Mouse (Mus musculus) MEL (cell line): ENCODE measurements around the gene Gm20662. TPM values are rescaled to one million over a fixed set of nuclear protein-coding genes. Genes with fewer than 3 reads are reported as not detected.

Source experiments
- DNase-seq: peaks from one replicate; pipeline ENCODE4 v3.0.0; 2011; ENCODE audit warnings: low read depth, low spot score
- H3K27ac ChIP-seq: 2 replicates; pipeline ENCODE4 v1.5.1; 2012; ENCODE audit warnings: low read depth, mild to moderate bottlenecking, control low read depth, low read length, moderate library complexity; ENCODE audit not compliant: control insufficient read depth
- H3K27me3 ChIP-seq, 2 experiments: fragments of 150-350 bp in 1 of 2; sonication (generic) in 1 of 2; 2 replicates each; pipeline ENCODE4 v1.6.1; 2012; ENCODE audit warnings: low read length in 2 of 2, mild to moderate bottlenecking in 2 of 2, improper control_type of control experiment in 1 of 2, moderate library complexity in 1 of 2; ENCODE audit not compliant: insufficient read depth in 2 of 2, control insufficient read depth in 1 of 2
- H3K36me3 ChIP-seq, 2 experiments: 2 replicates each; pipeline ENCODE4 v1.6.1; 2012 to 2014; ENCODE audit warnings: low read length in 2 of 2, improper control_type of control experiment in 1 of 2, inconsistent platforms in 1 of 2, mild to moderate bottlenecking in 1 of 2; ENCODE audit not compliant: insufficient read depth in 2 of 2, control insufficient read depth in 1 of 2
- H3K4me1 ChIP-seq, 2 experiments: fragments of 150-350 bp in 1 of 2; sonication (generic) in 1 of 2; 2 replicates each; pipeline ENCODE4 v1.6.1; 2012; ENCODE audit warnings: low read length in 2 of 2, improper control_type of control experiment in 1 of 2, mild to moderate bottlenecking in 1 of 2; ENCODE audit not compliant: insufficient read depth in 2 of 2, control insufficient read depth in 1 of 2
- H3K4me3 ChIP-seq, 2 experiments: fragments of 150-350 bp in 1 of 2; sonication (generic) in 1 of 2; 2 replicates each; pipeline ENCODE4 v1.5.1; 2012; ENCODE audit warnings: low read depth in 2 of 2, low read length in 2 of 2, mild to moderate bottlenecking in 2 of 2, moderate library complexity in 2 of 2, control low read depth in 1 of 2, improper control_type of control experiment in 1 of 2; ENCODE audit not compliant: control insufficient read depth in 1 of 2, insufficient read depth in 1 of 2
- H3K79me2 ChIP-seq: 2 replicates; pipeline ENCODE4 v1.6.1; 2012; ENCODE audit warnings: mild to moderate bottlenecking, low read length, moderate library complexity; ENCODE audit not compliant: control insufficient read depth, poor library complexity, insufficient read depth
- H3K9ac ChIP-seq: 2 replicates; pipeline ENCODE4 v1.6.1; 2012; ENCODE audit warnings: low read depth, mild to moderate bottlenecking, control low read depth, low read length, moderate library complexity; ENCODE audit not compliant: control insufficient read depth, poor library complexity, severe bottlenecking
- H3K9me3 ChIP-seq: fragments of 150-350 bp; sonication (generic); replicated peaks from 2 replicates; pipeline ENCODE4 v1.6.1; 2012; ENCODE audit warnings: mild to moderate bottlenecking, low read length, improper control_type of control experiment, moderate library complexity; ENCODE audit not compliant: insufficient read depth
- ELF1 ChIP-seq: IDR thresholded peaks from 2 replicates; pipeline ENCODE4 v1.6.1; 2014; ENCODE audit warnings: low read depth, mild to moderate bottlenecking, inconsistent platforms, low read length, improper control_type of control experiment, moderate library complexity
- HCFC1 ChIP-seq: IDR thresholded peaks from 2 replicates; pipeline ENCODE4 v1.6.1; 2012; ENCODE audit warnings: low read depth, mild to moderate bottlenecking, inconsistent platforms, low read length, improper control_type of control experiment, moderate library complexity
- MAX ChIP-seq: IDR thresholded peaks from 2 replicates; pipeline ENCODE4 v1.6.1; 2011; ENCODE audit warnings: low read length, improper control_type of control experiment
- MAZ ChIP-seq: IDR thresholded peaks from 2 replicates; pipeline ENCODE4 v1.6.1; 2012; ENCODE audit warnings: low read depth, mild to moderate bottlenecking, inconsistent platforms, low read length, improper control_type of control experiment
- MEF2A ChIP-seq: IDR thresholded peaks from 2 replicates; pipeline ENCODE4 v1.6.1; 2014; ENCODE audit warnings: low read depth, mild to moderate bottlenecking, inconsistent platforms, low read length, improper control_type of control experiment; ENCODE audit not compliant: poor library complexity, insufficient replicate concordance, severe bottlenecking; ENCODE audit errors: extremely low read depth
- MXI1 ChIP-seq: IDR thresholded peaks from 2 replicates; pipeline ENCODE4 v1.6.1; 2011; ENCODE audit warnings: mild to moderate bottlenecking, low read depth, low read length, improper control_type of control experiment
- NELFE ChIP-seq: IDR thresholded peaks from 2 replicates; pipeline ENCODE4 v1.6.1; 2011; ENCODE audit warnings: low read depth, low read length, improper control_type of control experiment
- POLR2A ChIP-seq, 2 experiments: IDR thresholded peaks; 2 replicates each; pipeline ENCODE4 v1.6.1; 2011 to 2012; ENCODE audit warnings: low read length in 2 of 2, mild to moderate bottlenecking in 2 of 2, control low read depth in 1 of 2, improper control_type of control experiment in 1 of 2, low read depth in 1 of 2, moderate library complexity in 1 of 2; ENCODE audit not compliant: control insufficient read depth in 1 of 2, insufficient read depth in 1 of 2, poor library complexity in 1 of 2
- POLR2AphosphoS2 ChIP-seq: IDR thresholded peaks from 2 replicates; pipeline ENCODE4 v1.6.1; 2011; ENCODE audit warnings: low read length, improper control_type of control experiment
- RAD21 ChIP-seq: IDR thresholded peaks from 2 replicates; pipeline ENCODE4 v1.6.1; 2011; ENCODE audit warnings: mild to moderate bottlenecking, low read depth, low read length, improper control_type of control experiment
- SIN3A ChIP-seq: IDR thresholded peaks from 2 replicates; pipeline ENCODE4 v1.6.1; 2012; ENCODE audit warnings: low read length, improper control_type of control experiment, inconsistent platforms
- TBP ChIP-seq: IDR thresholded peaks from 2 replicates; pipeline ENCODE4 v1.8.0; 2011; ENCODE audit warnings: low read depth, low read length, improper control_type of control experiment
- TCF12 ChIP-seq: IDR thresholded peaks from 2 replicates; pipeline ENCODE4 v1.6.1; 2014; ENCODE audit warnings: low read depth, mild to moderate bottlenecking, inconsistent platforms, low read length, improper control_type of control experiment, moderate library complexity
- ZC3H11A ChIP-seq: IDR thresholded peaks from 2 replicates; pipeline ENCODE4 v1.6.1; 2012; ENCODE audit warnings: low read depth, mild to moderate bottlenecking, inconsistent platforms, low read length, improper control_type of control experiment
- ZMIZ1 ChIP-seq: IDR thresholded peaks from 2 replicates; pipeline ENCODE4 v1.6.1; 2012; ENCODE audit warnings: low read depth, mild to moderate bottlenecking, inconsistent platforms, low read length, improper control_type of control experiment, moderate library complexity
- polyA plus RNA-seq, 2 experiments: library from polyadenylated mRNA; stranded (reverse) in 1 of 2; unstranded in 1 of 2; fragments of >175 nt in 1 of 2; fragments of >200 nt in 1 of 2; gene quantifications; 2 replicates each; pipeline versions ENCODE4 v1.2.1 to v1.2.4; 2012; ENCODE audit warnings: low replicate concordance in 2 of 2, low read depth in 1 of 2; ENCODE audit not compliant: insufficient read length in 2 of 2, insufficient read depth in 1 of 2, missing spikeins in 1 of 2
- total RNA-seq: library from RNA; depleted of rRNA; stranded (reverse); fragments of 300-350 nt; gene quantifications from 2 replicates; pipeline ENCODE4 v1.2.3, GENCODE M21; 2012; rRNA removed

The Gm20662 gene
- total and polyA plus RNA-seq, 3 experiments, result 0.73 to 1.2 TPM; not detected in 1

DNA sequence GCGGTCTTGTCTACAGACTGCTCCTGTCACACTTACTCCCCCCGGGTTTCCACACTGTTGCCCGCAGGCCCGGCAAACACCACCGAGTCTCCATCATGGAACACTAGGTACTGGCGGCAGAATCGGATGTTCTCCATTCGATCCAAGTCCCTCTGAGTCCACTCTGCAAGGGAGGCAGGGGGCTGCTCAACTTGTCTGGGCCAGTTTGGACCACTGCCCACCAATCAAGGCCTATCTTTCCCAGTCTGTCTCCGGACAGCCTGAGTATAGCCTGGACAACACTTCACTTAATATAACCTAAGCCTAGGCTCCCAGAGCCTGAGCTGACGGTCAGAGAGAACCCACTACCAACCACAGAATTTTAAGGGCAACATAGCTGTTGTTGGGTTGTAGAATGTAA, 97.4 kb downstream of the Gm20662 start:
- TF ChIP-seq NELFE (no peak), RAD21 (no peak), ZMIZ1 (no peak), TBP (no peak)
- Histone ChIP-seq H3K36me3 (no peaks in the 10 kb centered on the region; a peak in 1 of 4 replicates), H3K9ac (peak overlapping the region; percentile 93), H3K9me3 (no peaks in the 10 kb centered on the region), H3K4me3 (peak overlapping the region; percentile 77 to 82), H3K79me2 (peaks cover 10% of the 10 kb centered on the region), H3K27ac (0 out of 2 replicates have a peak overlapping the region, but pooled peaks have one; percentile 2), H3K4me1 (peaks cover 3 to 10% of the 10 kb centered on the region in 2 experiments; a peak in 3 of 4 replicates), H3K27me3 (no peaks in the 10 kb centered on the region)
- no peak for DNase-seq

DNA sequence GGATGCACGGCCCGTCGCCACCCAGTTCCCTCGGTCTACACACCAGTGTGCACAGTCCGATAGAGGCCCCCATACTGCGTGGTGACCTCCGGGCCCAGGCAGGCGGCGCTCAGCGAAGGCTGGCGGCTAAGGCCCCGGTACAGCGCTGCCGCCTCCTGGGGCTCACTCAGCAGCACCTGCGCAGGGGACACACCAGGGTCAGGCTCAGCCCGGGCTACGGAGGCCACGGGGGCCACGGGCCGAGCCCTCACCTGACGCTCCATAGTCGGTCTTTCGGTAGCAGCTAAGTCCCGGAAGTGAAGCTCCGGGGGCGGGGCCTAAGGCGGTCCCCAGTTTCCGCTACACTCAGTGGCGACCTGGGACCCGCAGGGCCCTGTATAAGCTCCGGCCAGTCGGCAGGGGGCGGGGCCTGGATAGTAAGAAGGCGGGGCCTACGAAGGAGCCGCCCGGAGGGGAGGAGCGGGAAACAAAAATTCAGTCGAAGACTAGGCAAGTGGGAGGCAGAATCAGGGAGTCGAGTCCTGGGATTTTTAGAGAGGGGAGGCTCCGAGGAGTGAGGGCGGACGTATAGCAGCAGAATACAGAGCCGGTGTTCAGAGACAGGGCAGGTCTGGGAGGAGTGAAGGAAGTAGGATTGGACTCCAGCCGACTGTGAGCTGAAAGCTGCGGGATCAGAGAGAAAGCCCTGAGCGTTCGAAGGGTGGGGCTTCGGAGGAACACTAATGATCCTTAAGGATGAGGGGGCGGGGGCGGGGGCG, 98.2 kb downstream of the Gm20662 start, which contains the start of gene Apeh:
Gene Apeh (minus strand): TSS at position 423 of the 758 bp plus-strand sequence.
- H3K27ac ChIP-seq, result peak within 1 kb of the TSS; percentile 86
- peak; percentile 97 for DNase-seq
- H3K27me3 ChIP-seq, result no peaks in the 10 kb centered on the region
- peak within 1 kb of the TSS; percentile 93 for H3K9ac ChIP-seq
- H3K4me3 ChIP-seq, result peak within 1 kb of the TSS; percentile 77 to 82
- no peaks in the 10 kb centered on the region for H3K9me3 ChIP-seq
- H3K36me3 ChIP-seq, result no peaks in the 10 kb centered on the region; a peak in 1 of 4 replicates
- peaks cover 10% of the 10 kb centered on the region for H3K79me2 ChIP-seq
- H3K4me1 ChIP-seq, result peaks cover 3 to 10% of the 10 kb centered on the region in 2 experiments; a peak in 3 of 4 replicates
- TF ChIP-seq HCFC1 (peak; percentile 77; the same call in 1 of the 2 replicates), MXI1 (peak; percentile 69), TCF12 (0 out of 2 replicates have a peak, but pooled peaks have one; percentile 24), POLR2AphosphoS2 (peak; percentile 84), MEF2A (no peak), NELFE (peak; percentile 87), TBP (0 out of 2 replicates have a peak, but pooled peaks have one; percentile 18), SIN3A (peak; percentile 78), MAX (no peak; the same call in 1 of the 2 replicates), POLR2A (IDR thresholded peaks at IDR 0.05; ENCODE audit: control insufficient read depth in 1 of 2, insufficient read depth in 1 of 2, low read depth in 1 of 2, low read length in 2 of 2, poor library complexity in 1 of 2) (peak; percentile 43 to 86; a peak in 3 of 4 replicates), ZMIZ1 (peak; percentile 69), MAZ (0 out of 2 replicates have a peak, but pooled peaks have one; percentile 51), ZC3H11A (no peak), ELF1 (peak; percentile 93)

Other genes starting within 250 kb of the Gm20662 start
- 80.2 and 87.6 TPM in 2 replicates for gene Rbm5, start 225.4 kb upstream of the Gm20662 start, total RNA-seq
- gene Rbm5, start 225.4 kb upstream of the Gm20662 start, polyA plus RNA-seq, result 100 to 1,000 TPM; 125 to 143 TPM
- gene Rbm6, start 123.1 kb upstream of the Gm20662 start, total RNA-seq, result 54.2 and 55.8 TPM in 2 replicates
- gene Rbm6, start 123.1 kb upstream of the Gm20662 start, polyA plus RNA-seq, result 100 to 1,000 TPM in 1 of 2 experiments, 10 to 100 TPM in 1; 55.7 to 521 TPM
- gene Mon1a, start 108.2 kb upstream of the Gm20662 start, total RNA-seq, result 10.1 and 11.5 TPM in 2 replicates
- 10 to 100 TPM in 1 of 2 experiments, not detected in 1; 13.5 TPM for gene Mon1a, start 108.2 kb upstream of the Gm20662 start, polyA plus RNA-seq
- gene Mst1r, start 89.5 kb upstream of the Gm20662 start, total RNA-seq, result 136 and 149 TPM in 2 replicates
- 100 to 1,000 TPM in 1 of 2 experiments, not detected in 1; 133 TPM for gene Mst1r, start 89.5 kb upstream of the Gm20662 start, polyA plus RNA-seq
- gene Actl11, start 67.9 kb upstream of the Gm20662 start, total RNA-seq, result not detected in 2 replicates
- gene Actl11, start 67.9 kb upstream of the Gm20662 start, polyA plus RNA-seq, result not detected
- 0.08 and 0.39 TPM in 2 replicates for gene Camkv, start 60.7 kb upstream of the Gm20662 start, total RNA-seq
- gene Camkv, start 60.7 kb upstream of the Gm20662 start, polyA plus RNA-seq, result under 1 TPM in 1 of 2 experiments, not detected in 1; 0.14 TPM
- 37.3 and 43.6 TPM in 2 replicates for gene Traip, start 46.2 kb upstream of the Gm20662 start, total RNA-seq
- gene Traip, start 46.2 kb upstream of the Gm20662 start, polyA plus RNA-seq, result 10 to 100 TPM in 1 of 2 experiments, not detected in 1; 65.2 TPM
- 15.8 and 18.1 TPM in 2 replicates for gene Uba7, start 20.8 kb upstream of the Gm20662 start, total RNA-seq
- 10 to 100 TPM in 1 of 2 experiments, not detected in 1; 44.1 TPM for gene Uba7, start 20.8 kb upstream of the Gm20662 start, polyA plus RNA-seq
- gene Gm20661, start 13.3 kb upstream of the Gm20662 start, total RNA-seq, result 0.26 and 0.35 TPM in 2 replicates
- under 1 TPM in 1 of 2 experiments, not detected in 1; 0.85 TPM for gene Gm20661, start 13.3 kb upstream of the Gm20662 start, polyA plus RNA-seq
- gene Inka1, start 10.5 kb upstream of the Gm20662 start, total RNA-seq, result 54.1 and 65.3 TPM in 2 replicates
- gene Inka1, start 10.5 kb upstream of the Gm20662 start, polyA plus RNA-seq, result 10 to 100 TPM in 1 of 2 experiments, not detected in 1; 60.7 TPM
- 0.65 and 1.5 TPM in 2 replicates for gene Cdhr4, start 3.9 kb upstream of the Gm20662 start, total RNA-seq
- 1 to 10 TPM in 1 of 2 experiments, not detected in 1; 4.4 TPM for gene Cdhr4, start 3.9 kb upstream of the Gm20662 start, polyA plus RNA-seq
- 35.5 and 37.2 TPM in 2 replicates for gene Ip6k1, start 6.2 kb downstream of the Gm20662 start, total RNA-seq
- gene Ip6k1, start 6.2 kb downstream of the Gm20662 start, polyA plus RNA-seq, result 10 to 100 TPM; 31.8 to 59.1 TPM
- gene Gmppb, start 52.9 kb downstream of the Gm20662 start, total RNA-seq, result 38.1 and 50.4 TPM in 2 replicates
- 10 to 100 TPM in 1 of 2 experiments, not detected in 1; 26.2 TPM for gene Gmppb, start 52.9 kb downstream of the Gm20662 start, polyA plus RNA-seq
- 1.2 and 2.2 TPM in 2 replicates for gene Amigo3, start 56.8 kb downstream of the Gm20662 start, total RNA-seq
- gene Amigo3, start 56.8 kb downstream of the Gm20662 start, polyA plus RNA-seq, result 1 to 10 TPM in 1 of 2 experiments, not detected in 1; 3.4 TPM
- gene Mst1, start 84.1 kb downstream of the Gm20662 start, total RNA-seq, result 1.6 and 4.6 TPM in 2 replicates
- 1 to 10 TPM in 1 of 2 experiments, not detected in 1; 10.0 TPM for gene Mst1, start 84.1 kb downstream of the Gm20662 start, polyA plus RNA-seq
- 24.9 and 28.5 TPM in 2 replicates for gene Rnf123, start 87.0 kb downstream of the Gm20662 start, total RNA-seq
- gene Rnf123, start 87.0 kb downstream of the Gm20662 start, polyA plus RNA-seq, result 10 to 100 TPM in 1 of 2 experiments, not detected in 1; 74.8 TPM
- 57.5 and 76.1 TPM in 2 replicates for gene Apeh, start 98.3 kb downstream of the Gm20662 start, total RNA-seq
- gene Apeh, start 98.3 kb downstream of the Gm20662 start, polyA plus RNA-seq, result 10 to 100 TPM in 1 of 2 experiments, not detected in 1; 69.0 TPM
- gene Bsn, start 194.0 kb downstream of the Gm20662 start, total RNA-seq, result 2.7 and 3.5 TPM in 2 replicates
- gene Bsn, start 194.0 kb downstream of the Gm20662 start, polyA plus RNA-seq, result 1 to 10 TPM in 1 of 2 experiments, not detected in 1; 5.6 TPM